Mouse (Mus musculus): ENCODE results near the gene Tmem59l. TPM values are rescaled to one million over a fixed set of nuclear protein-coding genes. Genes with fewer than 3 reads are reported as not detected.
"Not testable (repeated sequence)": the region's sequence is repeated elsewhere in the genome, so short reads cannot be mapped to it uniquely, and the experiment has no call there.

The Tmem59l gene
- polyA plus RNA-seq, 1 experiment from 2014 or later = 19.5 TPM

- peaks cover 50% of the 10 kb centered on the region for H3K36me3 ChIP-seq (replicated peaks)
- H3K27me3 ChIP-seq (ENCODE audit: poor library complexity, severe bottlenecking) = no peaks in the 10 kb centered on the region
- no peaks in the 10 kb centered on the region for H3K9me3 ChIP-seq
- peaks cover 28% of the 10 kb centered on the region for H3K4me1 ChIP-seq
- DNase-seq (ENCODE audit: extremely low spot score, low spot score) = no peak
- H3K4me3 ChIP-seq = no peak overlapping the region
- WGBS = 96% methylated on average over 6 of the region's 6 CpGs
- H3K27ac ChIP-seq = no peak overlapping the region
These were observed 31.9 kb upstream of the Tmem59l start for GRCm38 (mm10) chr8:70519043-70519442.

- Histone ChIP-seq H3K9me3 (no peaks in the 10 kb centered on the region), H3K27ac (no peak overlapping the region), H3K27me3 (ENCODE audit: poor library complexity, severe bottlenecking) (no peaks in the 10 kb centered on the region), H3K4me1 (peaks cover 21% of the 10 kb centered on the region), H3K4me3 (no peak overlapping the region), H3K36me3 (replicated peaks) (peaks cover 60% of the 10 kb centered on the region)
- 76% methylated on average over 10 of the region's 10 CpGs for WGBS
- no peak for DNase-seq (ENCODE audit: extremely low spot score, low spot score)
These were observed 30.9 kb upstream of the Tmem59l start for GRCm38 (mm10) chr8:70517940-70518643.

- no peaks in the 10 kb centered on the region for H3K27me3 ChIP-seq (ENCODE audit: poor library complexity, severe bottlenecking)
- no peak overlapping the region for H3K27ac ChIP-seq
- no peak overlapping the region for H3K4me3 ChIP-seq
- 94% methylated on average over 2 of the region's 2 CpGs for whole genome bisulfite sequencing
- H3K4me1 ChIP-seq = peaks cover 31% of the 10 kb centered on the region
- no peaks in the 10 kb centered on the region for H3K9me3 ChIP-seq
- no peak for DNase-seq (ENCODE audit: extremely low spot score, low spot score)
- H3K36me3 ChIP-seq (replicated peaks) = peaks cover 72% of the 10 kb centered on the region
These were observed 26.3 kb upstream of the Tmem59l start for GRCm38 (mm10) chr8:70513441-70513840.

- no peak overlapping the region for H3K27ac ChIP-seq
- H3K36me3 ChIP-seq (replicated peaks) = peaks cover 74% of the 10 kb centered on the region
- H3K4me1 ChIP-seq = peaks cover 31% of the 10 kb centered on the region
- WGBS = 95% methylated on average over 11 of the region's 11 CpGs
- no peak for DNase-seq (ENCODE audit: extremely low spot score, low spot score)
- H3K27me3 ChIP-seq (ENCODE audit: poor library complexity, severe bottlenecking) = no peaks in the 10 kb centered on the region
- peak overlapping the region; percentile 98; the same call in 1 of the 2 replicates for H3K4me3 ChIP-seq
- no peaks in the 10 kb centered on the region for H3K9me3 ChIP-seq
These were observed 25.2 kb upstream of the Tmem59l start for GRCm38 (mm10) chr8:70512253-70512903.

- DNase-seq (ENCODE audit: extremely low spot score, low spot score) = no peak
- Histone ChIP-seq H3K9me3 (no peaks in the 10 kb centered on the region), H3K36me3 (replicated peaks) (peaks cover 77% of the 10 kb centered on the region), H3K27ac (no peak overlapping the region), H3K4me3 (peak overlapping the region; percentile 98), H3K4me1 (peaks cover 37% of the 10 kb centered on the region), H3K27me3 (ENCODE audit: poor library complexity, severe bottlenecking) (no peaks in the 10 kb centered on the region)
- WGBS = 89% methylated on average over 2 of the region's 2 CpGs
These were observed 24.6 kb upstream of the Tmem59l start for GRCm38 (mm10) chr8:70511770-70512169.

- peaks cover 39% of the 10 kb centered on the region for H3K4me1 ChIP-seq
- peak overlapping the region; percentile 97 for H3K27ac ChIP-seq
- DNase-seq (ENCODE audit: extremely low spot score, low spot score); H3K27me3 ChIP-seq (ENCODE audit: poor library complexity, severe bottlenecking); H3K9me3 ChIP-seq: not testable (repeated sequence)
- H3K4me3 ChIP-seq = peak overlapping the region; percentile 98
- 87% methylated on average over 6 of the region's 6 CpGs for WGBS
- H3K36me3 ChIP-seq (replicated peaks) = peaks cover 71% of the 10 kb centered on the region
These were observed 24.0 kb upstream of the Tmem59l start for GRCm38 (mm10) chr8:70511174-70511573.

GRCm38 (mm10) chr8:70510228-70510915, 23.2 kb upstream of the Tmem59l start, which contains the start of gene Uba52:
Gene Uba52, minus strand, starts transcription at chr8:70510801.
- peak; percentile 97 for DNase-seq (ENCODE audit: extremely low spot score, low spot score)
- WGBS = 2% methylated on average over 74 of the region's 74 CpGs
- no peaks in the 10 kb centered on the region for H3K9me3 ChIP-seq
- H3K27ac ChIP-seq = peak within 1 kb of the TSS; percentile 97
- H3K36me3 ChIP-seq (replicated peaks) = peaks cover 63% of the 10 kb centered on the region
- peaks cover 47% of the 10 kb centered on the region for H3K4me1 ChIP-seq
- no peaks in the 10 kb centered on the region for H3K27me3 ChIP-seq (ENCODE audit: poor library complexity, severe bottlenecking)
- H3K4me3 ChIP-seq = peak within 1 kb of the TSS; percentile 98

- H3K27me3 ChIP-seq (ENCODE audit: poor library complexity, severe bottlenecking) = peaks cover 5% of the 10 kb centered on the region
- 16% methylated on average over 25 of the region's 25 CpGs for WGBS
- DNase-seq (ENCODE audit: extremely low spot score, low spot score) = no peak
- H3K4me1 ChIP-seq = peaks cover 56% of the 10 kb centered on the region
- H3K4me3 ChIP-seq = peak overlapping the region; percentile 98
- no peaks in the 10 kb centered on the region for H3K9me3 ChIP-seq
- peaks cover 59% of the 10 kb centered on the region for H3K36me3 ChIP-seq (replicated peaks)
- peak overlapping the region; percentile 97 for H3K27ac ChIP-seq
These were observed 22.3 kb upstream of the Tmem59l start for GRCm38 (mm10) chr8:70509281-70509952.

GRCm38 (mm10) chr8:70507027-70507393, 19.9 kb upstream of the Tmem59l start:
- peak overlapping the region; percentile 61 for H3K4me3 ChIP-seq
- no peak for DNase-seq (ENCODE audit: extremely low spot score, low spot score)
- peaks cover 43% of the 10 kb centered on the region for H3K36me3 ChIP-seq (replicated peaks)
- H3K27me3 ChIP-seq (ENCODE audit: poor library complexity, severe bottlenecking) = peaks cover 29% of the 10 kb centered on the region
- H3K9me3 ChIP-seq = no peaks in the 10 kb centered on the region
- peak overlapping the region; percentile 94 for H3K27ac ChIP-seq
- WGBS = 56% methylated on average over 5 of the region's 5 CpGs
- peaks cover 80% of the 10 kb centered on the region for H3K4me1 ChIP-seq

- Histone ChIP-seq H3K4me1 (peaks cover 80% of the 10 kb centered on the region), H3K36me3 (replicated peaks) (peaks cover 38% of the 10 kb centered on the region), H3K27me3 (ENCODE audit: poor library complexity, severe bottlenecking) (peaks cover 34% of the 10 kb centered on the region), H3K27ac (peak within 1 kb of the TSS; percentile 94), H3K9me3 (no peaks in the 10 kb centered on the region), H3K4me3 (peak within 1 kb of the TSS; percentile 61)
- WGBS = 2% methylated on average over 40 of the region's 40 CpGs
- peak; percentile 97 for DNase-seq (ENCODE audit: extremely low spot score, low spot score)
These were observed 19.3 kb upstream of the Tmem59l start, which contains the start of gene Rex1bd for GRCm38 (mm10) chr8:70506328-70507026. Gene Rex1bd, minus strand, starts transcription at chr8:70506752.

- Histone ChIP-seq H3K27ac (peak overlapping the region; percentile 94), H3K4me1 (peaks cover 81% of the 10 kb centered on the region)
- no peak for DNase-seq (ENCODE audit: extremely low spot score, low spot score)
These were observed 18.7 kb upstream of the Tmem59l start for GRCm38 (mm10) chr8:70505698-70506327.

More at GRCm38 (mm10) chr8:70505698-70506327, 18.7 kb upstream of the Tmem59l start:
- 40% methylated on average over 32 of the region's 32 CpGs for WGBS
- Histone ChIP-seq H3K27me3 (ENCODE audit: poor library complexity, severe bottlenecking) (peaks cover 41% of the 10 kb centered on the region), H3K36me3 (replicated peaks) (peaks cover 38% of the 10 kb centered on the region), H3K9me3 (no peaks in the 10 kb centered on the region), H3K4me3 (peak overlapping the region; percentile 61)
